Mouse (Mus musculus): ENCODE data around the gene Chst14. TPM values are rescaled to one million over a fixed set of nuclear protein-coding genes. Genes with fewer than 3 reads are reported as not detected.
A peak's percentile ranks its signal among the peaks of the same experiment; 100 is the strongest.

Gene Chst14
- total RNA-seq (2021) = 10 to 100 TPM; 15.0 to 15.4 TPM

- peak; percentile 83 for DNase-seq
Measured at GRCm38 (mm10) chr2:118926361-118926997, at the start of gene Chst14. Gene Chst14 (plus strand): TSS chr2:118926496.

- peak; percentile 35 for DNase-seq
Measured at GRCm38 (mm10) chr2:118881019-118881418, 45.3 kb upstream of the Chst14 start.

DNA sequence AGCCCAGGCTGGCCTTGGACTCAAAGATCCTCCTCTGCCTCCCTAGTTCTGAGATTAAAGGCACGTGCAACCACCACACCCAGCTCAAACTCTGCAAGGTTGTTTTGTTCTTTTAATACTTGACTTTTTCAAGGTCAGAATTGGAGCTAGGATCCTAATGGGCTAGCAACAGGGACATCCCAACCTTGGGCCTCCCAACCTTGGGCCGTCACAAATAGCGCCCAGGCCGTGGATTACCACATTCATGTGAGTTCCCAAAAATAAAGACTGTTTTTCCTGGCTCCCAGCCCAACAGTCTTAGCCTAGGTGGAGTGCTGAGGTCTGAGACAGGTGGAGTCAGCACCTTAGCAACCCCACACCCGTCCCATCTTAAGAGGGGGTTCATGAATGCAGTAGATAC lies 44.3 kb upstream of the Chst14 start:
- no peak for DNase-seq

- DNase-seq = peak; percentile 93
Measured at GRCm38 (mm10) chr2:118882840-118883679, 43.2 kb upstream of the Chst14 start.

GRCm38 (mm10) chr2:118887440-118887839 lies 38.9 kb upstream of the Chst14 start:
- no peak for DNase-seq

DNA sequence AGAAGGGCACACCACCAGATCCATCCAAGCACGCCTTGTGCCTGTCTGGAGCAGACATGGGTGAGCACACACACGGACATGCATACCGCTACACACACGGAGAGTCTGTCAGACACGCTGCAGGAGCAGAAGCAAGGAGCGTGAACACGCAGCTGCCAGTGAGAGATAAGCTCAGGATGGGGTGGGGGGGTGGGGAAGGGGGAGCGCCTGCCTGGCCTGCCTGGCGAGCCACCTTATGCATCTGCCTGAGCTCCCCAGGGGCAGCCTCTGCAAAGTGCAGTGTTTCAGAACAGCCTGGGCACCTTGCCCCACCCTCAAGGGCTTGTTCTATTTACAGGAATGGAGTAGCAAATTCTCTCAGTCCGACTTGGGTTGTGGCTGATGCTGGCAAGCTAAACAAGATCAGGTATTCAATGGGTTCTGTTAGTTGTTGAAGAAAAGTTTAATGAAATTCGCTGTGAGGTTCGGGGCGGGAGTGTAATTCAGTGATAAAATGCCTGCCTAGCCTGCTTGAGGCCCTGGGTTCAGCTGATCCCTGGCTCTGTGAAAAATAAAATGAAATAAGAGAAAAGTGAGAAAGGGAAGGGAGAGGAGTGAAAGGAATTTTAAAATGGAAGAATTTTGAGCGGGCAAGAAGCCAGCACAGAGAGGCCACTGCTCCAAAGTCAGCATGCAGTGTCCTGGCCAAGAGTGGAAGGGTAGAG lies 38.3 kb upstream of the Chst14 start:
- peak; percentile 53 for DNase-seq

DNA sequence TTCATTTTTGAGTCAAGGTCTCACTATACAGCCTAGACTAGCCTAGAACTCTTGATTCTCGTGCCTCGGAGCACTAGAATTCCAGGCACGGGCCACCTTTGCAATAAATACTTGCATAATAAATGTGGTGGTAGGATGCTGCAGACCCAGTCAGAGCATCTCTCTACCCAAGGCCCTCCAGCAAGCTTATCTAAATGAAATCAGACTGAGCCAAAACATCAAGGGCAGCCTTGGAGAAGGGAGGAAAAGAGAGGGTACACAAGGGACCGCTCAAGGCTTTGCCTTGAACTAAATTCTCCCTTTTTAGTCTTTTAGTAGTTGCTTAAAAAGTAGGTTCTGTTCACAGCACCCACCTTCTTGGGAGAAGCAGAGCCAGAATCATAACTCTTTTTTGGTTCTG lies 35.1 kb upstream of the Chst14 start:
- no peak for DNase-seq

DNA sequence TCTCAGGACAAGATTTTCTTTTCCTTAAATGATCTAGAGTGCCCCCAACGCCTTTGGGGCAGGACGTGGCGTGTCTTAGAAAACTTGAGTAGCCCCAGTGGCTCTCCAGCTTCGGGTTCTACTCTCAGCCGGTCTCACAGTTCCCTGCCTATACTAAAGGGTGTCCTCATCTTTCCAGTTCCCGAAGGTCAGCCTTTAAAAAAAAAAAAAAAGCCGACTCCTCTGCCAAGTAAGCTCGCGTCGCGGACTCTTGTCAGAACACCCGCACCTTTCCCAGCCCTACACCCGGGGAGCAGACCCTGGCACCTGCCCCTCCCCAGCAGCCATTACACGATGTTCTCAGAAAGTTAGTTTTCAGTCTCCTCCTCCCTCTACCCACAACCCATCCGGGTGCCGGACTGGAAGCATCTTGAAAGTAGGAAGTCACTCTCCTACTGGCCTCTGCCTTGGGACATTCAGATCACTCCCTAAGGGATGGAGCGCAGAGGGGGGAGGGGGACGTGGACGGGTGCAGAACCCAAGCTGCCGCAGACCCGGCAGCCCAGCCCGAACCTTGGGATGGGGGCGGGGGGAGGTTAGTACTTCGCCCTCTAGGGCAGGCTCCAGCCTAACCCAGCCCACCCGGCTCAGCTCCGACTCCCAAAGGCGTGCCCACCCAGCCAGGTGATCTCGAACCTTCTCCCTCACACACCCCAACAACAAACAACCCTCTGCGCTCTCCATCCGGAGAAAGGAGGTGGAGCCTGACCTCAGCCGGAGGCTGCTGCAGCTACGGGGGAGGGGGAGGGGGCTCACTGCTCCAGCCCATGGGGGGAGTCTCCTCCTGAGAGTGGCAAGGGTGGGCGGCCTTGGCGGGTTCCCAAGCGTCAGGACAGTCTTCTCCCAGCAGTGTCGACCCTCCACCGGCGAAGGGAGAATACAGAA lies 30.0 kb upstream of the Chst14 start:
- DNase-seq = peak; percentile 37

GRCm38 (mm10) chr2:118896914-118897291 lies 29.4 kb upstream of the Chst14 start:
- no peak for DNase-seq

DNA sequence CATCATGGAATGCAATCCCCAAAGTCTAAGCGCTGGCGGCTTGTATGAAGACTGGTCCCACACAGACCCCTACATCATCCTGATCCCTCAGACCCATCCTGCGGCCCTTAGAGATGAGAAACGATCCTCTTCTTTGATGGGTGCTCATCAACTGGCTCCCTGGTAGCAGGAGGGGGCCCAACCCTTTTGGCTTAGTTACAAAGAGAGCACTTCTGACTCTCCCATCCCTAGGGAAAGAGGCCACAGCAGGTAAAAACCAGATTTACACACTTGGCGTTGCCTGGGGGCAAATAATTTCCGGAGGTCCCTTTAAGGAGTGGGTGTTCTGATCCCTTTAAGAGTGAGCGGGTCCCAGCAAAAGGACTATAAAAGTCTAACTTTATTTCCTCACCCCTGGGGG lies 28.9 kb upstream of the Chst14 start:
- DNase-seq = no peak

- no peak for DNase-seq
Measured at GRCm38 (mm10) chr2:118897808-118898207, 28.5 kb upstream of the Chst14 start.

DNA sequence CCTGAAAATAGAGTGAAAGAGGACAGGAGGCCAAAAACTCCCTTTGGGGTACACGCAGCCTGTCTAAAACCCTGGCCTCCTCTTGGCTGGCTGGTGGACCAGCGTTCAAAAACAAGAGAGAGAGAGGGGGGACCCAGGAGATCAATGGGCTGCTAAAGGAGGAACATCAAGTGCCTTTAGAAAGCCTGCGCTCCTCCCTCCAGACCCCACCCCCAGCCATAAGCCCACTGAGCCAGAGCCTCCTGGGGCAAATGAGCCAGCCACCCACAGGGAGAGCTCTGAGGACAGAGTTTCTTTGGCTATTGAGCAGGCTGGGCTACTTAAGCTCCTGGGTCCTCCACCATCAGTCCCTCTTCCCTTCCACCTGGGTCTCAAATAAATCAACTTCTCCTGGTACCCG lies 27.5 kb upstream of the Chst14 start:
- no peak for DNase-seq

GRCm38 (mm10) chr2:118899306-118899705 lies 27.0 kb upstream of the Chst14 start:
- DNase-seq = no peak

GRCm38 (mm10) chr2:118899981-118900825 lies 26.1 kb upstream of the Chst14 start, which contains the start of gene Bahd1:
Gene Bahd1 (plus strand): TSS chr2:118900377.
- peak; percentile 36 for DNase-seq

GRCm38 (mm10) chr2:118900826-118901140 lies 25.5 kb upstream of the Chst14 start:
- DNase-seq = no peak

DNA sequence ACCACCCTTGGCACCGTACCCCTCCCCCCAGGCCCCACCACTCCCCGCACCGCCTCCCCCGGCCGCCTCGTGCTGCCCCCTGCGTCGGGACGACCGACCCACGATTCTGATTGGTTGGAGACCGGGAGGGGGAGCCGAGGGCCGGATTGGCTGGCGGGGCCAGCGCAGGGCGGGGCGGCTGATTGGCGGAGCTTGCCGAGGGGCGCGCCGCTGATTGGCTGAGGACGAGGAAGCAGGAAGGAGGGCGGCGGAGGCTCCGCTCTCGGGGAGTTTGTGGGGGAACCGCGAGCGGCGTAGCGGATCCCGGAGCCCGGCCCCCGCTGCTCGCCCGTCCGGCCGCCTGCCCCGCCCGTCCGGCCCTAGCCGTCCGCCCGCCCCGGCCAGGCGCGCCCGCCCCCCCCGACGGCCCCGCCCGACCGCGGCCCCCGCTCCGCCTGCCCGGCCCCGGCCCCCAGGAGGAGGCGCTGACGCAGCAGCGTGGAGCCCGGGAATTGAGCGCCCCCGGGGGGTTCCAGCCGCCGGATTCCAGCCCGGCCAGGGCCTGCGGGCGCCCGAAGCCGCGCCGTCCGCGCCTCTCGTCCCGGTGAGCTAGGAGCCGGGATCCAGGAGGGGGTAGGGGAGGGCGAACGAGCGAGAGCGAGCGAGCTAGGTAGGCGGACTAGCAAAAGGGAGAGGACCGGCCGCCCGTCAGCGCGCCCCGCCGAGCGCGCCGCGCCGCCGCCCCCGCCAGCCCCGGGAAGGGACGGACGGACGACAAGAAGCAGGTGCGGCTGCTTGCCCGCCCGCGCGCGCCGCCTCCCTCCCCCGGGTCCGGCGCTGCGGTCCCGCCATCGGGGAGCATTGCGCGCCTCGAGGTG lies 24.9 kb upstream of the Chst14 start:
- DNase-seq = peak; percentile 98

- peak; percentile 70 for DNase-seq
Measured at GRCm38 (mm10) chr2:118902051-118903025, 24.0 kb upstream of the Chst14 start.

DNA sequence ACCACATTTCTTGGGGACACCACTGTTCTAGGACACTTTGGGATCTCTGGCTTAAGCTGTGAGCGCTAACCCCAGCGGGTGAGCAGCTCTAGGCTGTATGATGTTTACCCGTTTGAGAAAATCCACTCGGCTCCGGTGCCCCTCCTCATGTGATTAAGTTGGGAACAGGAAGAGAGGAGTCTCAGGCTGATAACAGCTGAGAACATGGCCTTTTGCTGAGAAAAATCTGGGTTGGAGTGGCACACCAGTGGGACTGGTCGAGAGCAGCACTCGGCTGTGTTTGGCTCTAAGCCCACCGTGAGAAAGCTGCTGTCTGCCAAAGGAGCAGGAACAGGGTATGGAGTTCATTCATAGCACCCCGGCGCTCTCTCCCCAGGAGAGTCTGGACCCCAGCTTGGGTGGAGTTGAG lies 23.0 kb upstream of the Chst14 start:
- DNase-seq = peak; percentile 51

Measured in heart, postnatal 4 days (tissue).